Comparison of ENCODE assay signal across 14 mouse cellular contexts in the genomic region with DNA sequence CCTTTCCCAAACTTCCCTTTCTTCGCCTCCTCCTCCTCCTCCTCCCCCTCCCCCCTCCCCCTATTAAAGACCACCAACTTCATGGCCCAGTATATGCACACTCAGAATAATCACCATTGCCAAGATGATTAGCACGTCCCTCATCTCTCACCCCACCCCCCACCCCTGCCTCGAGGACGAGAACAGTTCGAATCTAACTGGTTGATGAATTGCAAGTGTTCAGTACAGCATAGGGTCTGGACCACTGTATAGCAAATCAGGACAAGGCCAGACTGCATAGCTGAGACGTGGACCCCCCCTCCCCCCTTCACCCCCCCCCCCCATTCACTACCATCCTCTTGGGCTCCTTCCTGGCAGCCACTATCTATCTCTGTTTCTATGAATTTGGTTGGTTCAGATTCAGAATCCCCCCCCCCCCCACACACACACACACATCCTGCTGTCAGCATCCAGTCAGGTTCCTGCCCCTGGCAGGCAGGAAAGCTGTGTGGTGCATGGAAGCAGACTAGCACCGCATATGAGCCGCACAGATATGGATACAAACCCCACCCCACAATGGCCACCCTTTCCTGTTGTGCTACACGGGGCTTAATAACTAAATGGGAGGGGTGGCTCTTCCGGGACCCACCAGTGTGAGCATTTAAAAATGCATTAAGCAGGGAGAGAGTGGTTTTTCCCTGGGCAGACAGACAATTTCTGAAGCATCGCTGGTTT.
A peak's percentile ranks its signal among the peaks of the same experiment; 100 is the strongest.
DNase-seq lines count a peak whose midpoint lies in the region; ATAC-seq lines count a peak whose summit lies in the region.
"Had no signal": no experiment of that assay in that cellular context is flagged by ENCODE, and none has a peak within 500 bp of the region (broad histone marks: within the 10 kb centered on the region; RNA-seq: fewer than 3 reads in every experiment).

No protein-coding gene starts in this region.

- H3K4me2 ChIP-seq in embryonic facial prominence, embryonic 14.5 days (ENCODE audit: low read depth, low read length) = no peak overlapping the region
- no peak overlapping the region for H3K4me2 ChIP-seq in hindbrain, embryonic 11.5 days (replicated peaks; ENCODE audit: low read depth, low read length)
- no peak overlapping the region for H3K4me2 ChIP-seq in midbrain, embryonic 14.5 days (ENCODE audit: low read length)
- H3K4me2 ChIP-seq: embryonic facial prominence, embryonic 15.5 days; liver, embryonic 15.5 days had no signal

- no peaks in the 10 kb centered on the region for H3K9me3 ChIP-seq in embryonic facial prominence, embryonic 14.5 days (ENCODE audit: control insufficient read depth, low read length)
- no peaks in the 10 kb centered on the region for H3K9me3 ChIP-seq in hindbrain, embryonic 11.5 days (ENCODE audit: control insufficient read depth, low read length)
- no peaks in the 10 kb centered on the region for H3K9me3 ChIP-seq in midbrain, embryonic 14.5 days (ENCODE audit: control insufficient read depth, low read length)
- H3K9me3 ChIP-seq: embryonic facial prominence, embryonic 15.5 days; liver, embryonic 15.5 days had no signal

- no peak for DNase-seq in embryonic facial prominence, embryonic 14.5 days (ENCODE audit: low spot score)
- DNase-seq in hindbrain, embryonic 11.5 days (ENCODE audit: low spot score) = no peak
- peak; percentile 38 for DNase-seq in midbrain, embryonic 14.5 days
- no peak for DNase-seq in urinary bladder, postnatal 36 days (ENCODE audit: low spot score in 2 of 2)
- DNase-seq in urinary bladder, postnatal 10 days (ENCODE audit: low spot score) = no peak
- DNase-seq: adrenal gland, adult 2 months; cerebellum, postnatal 14 days; heart, postnatal 14 days; kidney, adult 2 months; thymus, postnatal 36 days had no signal

- H3K4me1 ChIP-seq in embryonic facial prominence, embryonic 14.5 days (ENCODE audit: control insufficient read depth, insufficient read depth, low read length) = no peaks in the 10 kb centered on the region
- peaks cover 6% of the 10 kb centered on the region; the same call in 1 of the 2 replicates for H3K4me1 ChIP-seq in hindbrain, embryonic 11.5 days (replicated peaks; ENCODE audit: control insufficient read depth, insufficient read depth, low read length)
- H3K4me1 ChIP-seq in midbrain, embryonic 14.5 days (ENCODE audit: control insufficient read depth, insufficient read depth, low read length) = peaks cover 21% of the 10 kb centered on the region
- H3K4me1 ChIP-seq: embryonic facial prominence, embryonic 15.5 days; liver, embryonic 15.5 days had no signal

- no peak overlapping the region for H3K4me3 ChIP-seq in embryonic facial prominence, embryonic 14.5 days (ENCODE audit: low read depth, low read length)
- no peak overlapping the region for H3K4me3 ChIP-seq in hindbrain, embryonic 11.5 days (ENCODE audit: low read depth, low read length)
- no peak overlapping the region for H3K4me3 ChIP-seq in midbrain, embryonic 14.5 days (replicated peaks; ENCODE audit: low read depth, low read length)
- H3K4me3 ChIP-seq: embryonic facial prominence, embryonic 15.5 days; liver, embryonic 15.5 days had no signal

- H3K9ac ChIP-seq in embryonic facial prominence, embryonic 14.5 days (ENCODE audit: low read depth, low read length) = no peak overlapping the region
- H3K9ac ChIP-seq in hindbrain, embryonic 11.5 days (ENCODE audit: low read depth, low read length) = no peak overlapping the region; the same call in 1 of the 2 replicates
- no peak overlapping the region for H3K9ac ChIP-seq in midbrain, embryonic 14.5 days (replicated peaks; ENCODE audit: low read length)
- H3K9ac ChIP-seq: embryonic facial prominence, embryonic 15.5 days; liver, embryonic 15.5 days had no signal

- peak; percentile 83 for ATAC-seq in common myeloid progenitor, adult 5-6 weeks (replicated peaks; ENCODE audit: low read depth, poor library complexity, severe bottlenecking)
- peak; percentile 32; the same call in 1 of the 2 replicates for ATAC-seq in embryonic facial prominence, embryonic 14.5 days (ENCODE audit: low read depth)
- ATAC-seq in hindbrain, embryonic 11.5 days (ENCODE audit: low FRiP score) = peak; percentile 59
- ATAC-seq in midbrain, embryonic 14.5 days (ENCODE audit: low FRiP score, low TSS enrichment) = peak; percentile 31; the same call in 1 of the 2 replicates
- ATAC-seq in CD4-positive, CD25-positive, alpha-beta regulatory T cell, adult 4 months = no peak

- no peaks in the 10 kb centered on the region for H3K27me3 ChIP-seq in embryonic facial prominence, embryonic 14.5 days (replicated peaks; ENCODE audit: control insufficient read depth, insufficient read depth, low read length)
- H3K27me3 ChIP-seq in hindbrain, embryonic 11.5 days (ENCODE audit: control insufficient read depth, insufficient read depth, low read length) = no peaks in the 10 kb centered on the region
- H3K27me3 ChIP-seq in midbrain, embryonic 14.5 days (ENCODE audit: control insufficient read depth, insufficient read depth, low read length) = no peaks in the 10 kb centered on the region
- H3K27me3 ChIP-seq: embryonic facial prominence, embryonic 15.5 days; liver, embryonic 15.5 days had no signal

- WGBS in embryonic facial prominence, embryonic 14.5 days = 54% methylated on average over 10 of the region's 11 CpGs
- 42% methylated on average over 11 of the region's 11 CpGs for WGBS in hindbrain, embryonic 11.5 days
- 34% methylated on average over 11 of the region's 11 CpGs for WGBS in midbrain, embryonic 14.5 days

- H3K36me3 ChIP-seq in embryonic facial prominence, embryonic 14.5 days (ENCODE audit: control insufficient read depth, insufficient read depth, low read length) = no peaks in the 10 kb centered on the region
- no peaks in the 10 kb centered on the region for H3K36me3 ChIP-seq in hindbrain, embryonic 11.5 days (ENCODE audit: control insufficient read depth, insufficient read depth, low read length)
- no peaks in the 10 kb centered on the region for H3K36me3 ChIP-seq in midbrain, embryonic 14.5 days (ENCODE audit: control insufficient read depth, insufficient read depth, low read length)
- H3K36me3 ChIP-seq: embryonic facial prominence, embryonic 15.5 days; liver, embryonic 15.5 days had no signal

- H3K27ac ChIP-seq in embryonic facial prominence, embryonic 14.5 days (replicated peaks; ENCODE audit: low read depth, low read length) = no peak overlapping the region
- 0 out of 2 replicates have a peak overlapping the region, but pooled peaks have one; percentile 68 for H3K27ac ChIP-seq in hindbrain, embryonic 11.5 days (ENCODE audit: low read depth, low read length)
- H3K27ac ChIP-seq in midbrain, embryonic 14.5 days (replicated peaks; ENCODE audit: low read depth, low read length) = peak overlapping the region; percentile 81
- H3K27ac ChIP-seq: embryonic facial prominence, embryonic 15.5 days; liver, embryonic 15.5 days had no signal
